Mouse (Mus musculus) CH12.LX (cell line): Measurements from ENCODE around the gene Coro7. TPM values are rescaled to one million over a fixed set of nuclear protein-coding genes. Genes with fewer than 3 reads are reported as not detected.

Experiments
- DNase-seq: peaks from one replicate; pipeline ENCODE4 v3.0.0-alpha.2; 2013; ENCODE audit errors: extremely low read depth
- H3K27ac ChIP-seq: 2 replicates; pipeline ENCODE4 v1.5.1; 2012; ENCODE audit warnings: low read depth, mild to moderate bottlenecking, control low read depth, moderate library complexity; ENCODE audit not compliant: insufficient read depth
- H3K27me3 ChIP-seq: replicated peaks from 2 replicates; pipeline ENCODE3; 2012; ENCODE audit warnings: inconsistent platforms
- H3K36me3 ChIP-seq, 2 experiments: replicated peaks in 1 of 2; 2 replicates each; pipeline versions ENCODE3 to v1.6.1; 2012; ENCODE audit warnings: inconsistent platforms in 1 of 2, low read length in 1 of 2, mild to moderate bottlenecking in 1 of 2, mixed read lengths in 1 of 2, moderate library complexity in 1 of 2; ENCODE audit not compliant: control insufficient read depth in 1 of 2, insufficient read depth in 1 of 2
- H3K4me1 ChIP-seq, 2 experiments: 2 replicates each; pipeline ENCODE4 v1.6.1; 2012; ENCODE audit warnings: inconsistent platforms in 1 of 2, moderate library complexity in 1 of 2; ENCODE audit not compliant: insufficient read depth in 2 of 2, control insufficient read depth in 1 of 2
- H3K4me2 ChIP-seq: 2 replicates; pipeline ENCODE4 v1.6.1; 2012; ENCODE audit warnings: low read depth, mild to moderate bottlenecking, control low read depth; ENCODE audit not compliant: poor library complexity, insufficient read depth, severe bottlenecking
- H3K4me3 ChIP-seq, 3 experiments: fragments of 150-350 bp in 1 of 3; sonication (generic) in 1 of 3; replicated peaks in 1 of 3; 2 replicates each; pipeline versions ENCODE3 to v1.5.1; 2011 to 2012; ENCODE audit warnings: low read depth in 2 of 3, low read length in 2 of 3, mild to moderate bottlenecking in 2 of 3, moderate library complexity in 2 of 3, control low read depth in 1 of 3, improper control_type of control experiment in 1 of 3, inconsistent platforms in 1 of 3, mixed read lengths in 1 of 3; ENCODE audit not compliant: poor library complexity in 1 of 3
- H3K79me2 ChIP-seq: replicated peaks from 2 replicates; pipeline ENCODE4 v1.6.1; 2012; ENCODE audit warnings: mild to moderate bottlenecking, moderate library complexity; ENCODE audit not compliant: control insufficient read depth, poor library complexity, insufficient read depth, severe bottlenecking; ENCODE audit errors: extremely low read depth
- H3K9ac ChIP-seq: 2 replicates; pipeline ENCODE4 v1.6.1; 2012; ENCODE audit warnings: low read depth, mild to moderate bottlenecking, control low read depth, moderate library complexity; ENCODE audit not compliant: insufficient read depth
- H3K9me3 ChIP-seq: replicated peaks from 2 replicates; pipeline ENCODE3; 2012; ENCODE audit warnings: low read length, inconsistent platforms, mixed read lengths
- BHLHE40 ChIP-seq: IDR thresholded peaks from 2 replicates; pipeline ENCODE4 v1.6.1; 2011; ENCODE audit warnings: mild to moderate bottlenecking, low read depth, low read length, improper control_type of control experiment
- CHD1 ChIP-seq: IDR thresholded peaks from 2 replicates; pipeline ENCODE4 v1.6.1; 2012; ENCODE audit warnings: low read depth, low read length, improper control_type of control experiment, inconsistent platforms
- CTCF ChIP-seq, 2 experiments: IDR thresholded peaks in 1 of 2; conservative IDR thresholded peaks in 1 of 2; 2 replicates each; pipeline ENCODE4 v1.5.1; 2011 to 2012; ENCODE audit warnings: low read depth in 2 of 2, low read length in 2 of 2, improper control_type of control experiment in 1 of 2, inconsistent platforms in 1 of 2, mild to moderate bottlenecking in 1 of 2, moderate library complexity in 1 of 2
- E2F4 ChIP-seq: IDR thresholded peaks from 2 replicates; pipeline ENCODE4 v1.6.1; 2011; ENCODE audit warnings: low read depth, low read length, improper control_type of control experiment; ENCODE audit not compliant: insufficient replicate concordance
- EP300 ChIP-seq: IDR thresholded peaks from 2 replicates; pipeline ENCODE4 v1.6.1; 2011; ENCODE audit warnings: low read length, improper control_type of control experiment
- ETS1 ChIP-seq: conservative IDR thresholded peaks from 2 replicates; pipeline ENCODE4 v1.6.1; 2012; ENCODE audit warnings: low read depth, mild to moderate bottlenecking, inconsistent platforms, low read length, improper control_type of control experiment, moderate library complexity
- GABPA ChIP-seq: IDR thresholded peaks from 2 replicates; pipeline ENCODE4 v1.6.1; 2012; ENCODE audit warnings: low read depth, low read length, improper control_type of control experiment, inconsistent platforms; ENCODE audit not compliant: insufficient replicate concordance
- JUND ChIP-seq: conservative IDR thresholded peaks from 2 replicates; pipeline ENCODE4 v1.6.1; 2011; ENCODE audit warnings: low read depth, low read length, improper control_type of control experiment
- KAT2A ChIP-seq: IDR thresholded peaks from 2 replicates; pipeline ENCODE4 v1.6.1; 2012; ENCODE audit warnings: low read length, improper control_type of control experiment, inconsistent platforms; ENCODE audit not compliant: insufficient replicate concordance
- MAFK ChIP-seq: IDR thresholded peaks from 2 replicates; pipeline ENCODE4 v1.6.1; 2011; ENCODE audit warnings: low read length, improper control_type of control experiment; ENCODE audit not compliant: insufficient replicate concordance
- MAZ ChIP-seq: IDR thresholded peaks from 2 replicates; pipeline ENCODE4 v1.6.1; 2012; ENCODE audit warnings: low read depth, mild to moderate bottlenecking, inconsistent platforms, low read length, improper control_type of control experiment, moderate library complexity
- MEF2A ChIP-seq: IDR thresholded peaks from 2 replicates; pipeline ENCODE4 v1.6.1; 2014; ENCODE audit warnings: low read depth, mild to moderate bottlenecking, inconsistent platforms, low read length, improper control_type of control experiment, borderline replicate concordance
- MXI1 ChIP-seq: IDR thresholded peaks from 2 replicates; pipeline ENCODE4 v1.6.1; 2011; ENCODE audit warnings: mild to moderate bottlenecking, low read depth, low read length, improper control_type of control experiment
- NELFE ChIP-seq: IDR thresholded peaks from 2 replicates; pipeline ENCODE4 v1.6.1; 2011; ENCODE audit warnings: low read depth, low read length, improper control_type of control experiment
- POLR2A ChIP-seq: IDR thresholded peaks from 2 replicates; pipeline ENCODE4 v1.6.1; 2011; ENCODE audit warnings: low read depth, mild to moderate bottlenecking, improper control_type of control experiment, low read length
- POLR2AphosphoS2 ChIP-seq: IDR thresholded peaks from 2 replicates; pipeline ENCODE4 v1.6.1; 2011; ENCODE audit warnings: low read depth, low read length, improper control_type of control experiment
- RAD21 ChIP-seq: IDR thresholded peaks from 2 replicates; pipeline ENCODE4 v1.6.1; 2011; ENCODE audit warnings: low read depth, mild to moderate bottlenecking, low read length, improper control_type of control experiment, moderate library complexity
- RCOR1 ChIP-seq: conservative IDR thresholded peaks from 2 replicates; pipeline ENCODE4 v1.6.1; 2012; ENCODE audit warnings: low read depth, mild to moderate bottlenecking, inconsistent platforms, low read length, improper control_type of control experiment
- SIN3A ChIP-seq: IDR thresholded peaks from 2 replicates; pipeline ENCODE4 v1.6.1; 2012; ENCODE audit warnings: low read length, improper control_type of control experiment, inconsistent platforms
- SMC3 ChIP-seq: IDR thresholded peaks from 2 replicates; pipeline ENCODE4 v1.6.1; 2011; ENCODE audit warnings: low read depth, low read length, improper control_type of control experiment
- TBP ChIP-seq: conservative IDR thresholded peaks from 2 replicates; pipeline ENCODE4 v1.6.1; 2011; ENCODE audit warnings: low read depth, low read length, improper control_type of control experiment
- UBTF ChIP-seq: IDR thresholded peaks from 2 replicates; pipeline ENCODE4 v1.6.1; 2012; ENCODE audit warnings: low read depth, mild to moderate bottlenecking, inconsistent platforms, low read length, improper control_type of control experiment, moderate library complexity
- USF1 ChIP-seq: IDR thresholded peaks from 2 replicates; pipeline ENCODE4 v1.6.1; 2014; ENCODE audit warnings: low read depth, mild to moderate bottlenecking, inconsistent platforms, low read length, improper control_type of control experiment
- USF2 ChIP-seq: conservative IDR thresholded peaks from 2 replicates; pipeline ENCODE4 v1.6.1; 2011; ENCODE audit warnings: low read depth, low read length, improper control_type of control experiment
- ZC3H11A ChIP-seq: IDR thresholded peaks from 2 replicates; pipeline ENCODE4 v1.6.1; 2012; ENCODE audit warnings: low read depth, mild to moderate bottlenecking, inconsistent platforms, low read length, improper control_type of control experiment
- ZNF384 ChIP-seq: IDR thresholded peaks from 2 replicates; pipeline ENCODE4 v1.6.1; 2012; ENCODE audit warnings: low read depth, low read length, improper control_type of control experiment, inconsistent platforms
- dilution Hi-C: fragments of 300-500 bp; cut with MboI; formaldehyde crosslinking; loops from 2 replicates; pipeline ENCODE4 v1.14.3; 2020; ENCODE audit warnings: low sequenced_read_pairs; ENCODE audit not compliant: extremely low pct_unique_long_range_greater_than_20kb, extremely low pct_ligation_motif_present
- in situ Hi-C: fragments of 300-500 bp; cut with MboI; formaldehyde crosslinking; loops from 3 replicates; pipeline ENCODE4 v1.14.3; 2019; ENCODE audit warnings: low sequenced_read_pairs, low pct_ligation_motif_present, low pct_unique_long_range_greater_than_20kb, mixed read lengths
- polyA plus RNA-seq: library from polyadenylated mRNA; unstranded; fragments of >175 nt; gene quantifications from 2 replicates; pipeline ENCODE4 v1.2.1, GENCODE M21; 2012; ENCODE audit warnings: low read depth; ENCODE audit not compliant: insufficient read length
- total RNA-seq, 2 experiments: library from RNA; depleted of rRNA; stranded (reverse); fragments of 300-350 nt in 1 of 2; fragments of >200 nt in 1 of 2; gene quantifications; 2 replicates each; pipeline ENCODE4 v1.2.3; 2012 to 2014

Gene Coro7
- total and polyA plus RNA-seq, 3 experiments, result 5.7 to 40.2 (median 20.0) TPM

GRCm38 (mm10) chr16:4711173-4711572 is 31.6 kb upstream of the Coro7 start:
- H3K36me3 ChIP-seq, result peaks cover 44 to 65% of the 10 kb centered on the region in 2 experiments
- H3K4me2 ChIP-seq, result no peak overlapping the region
- in situ Hi-C loops (no loop called here), dilution Hi-C loops (no loop called here)
- H3K4me1 ChIP-seq, result no peaks in the 10 kb centered on the region
- H3K27ac ChIP-seq, result no peak overlapping the region
- no peaks in the 10 kb centered on the region for H3K79me2 ChIP-seq
- no peak for TF ChIP-seq E2F4
- TF ChIP-seq ETS1, result no peak
- TF ChIP-seq MAFK, result no peak
- TF ChIP-seq SMC3, result no peak
- TF ChIP-seq POLR2A, result no peak
- no peak for TF ChIP-seq ZNF384
- TF ChIP-seq CTCF (conservative IDR thresholded peaks at IDR 0.05 in 1 of 2, IDR thresholded peaks at IDR 0.05 in 1 of 2; ENCODE audit: low read depth in 2 of 2, low read length in 2 of 2), result no peak
- no peak for TF ChIP-seq EP300
- TF ChIP-seq GABPA, result no peak
- TF ChIP-seq USF2, result no peak
- TF ChIP-seq UBTF, result no peak
- TF ChIP-seq TBP, result no peak
- TF ChIP-seq RCOR1, result no peak
- H3K27me3 ChIP-seq, result no peaks in the 10 kb centered on the region
- no peaks in the 10 kb centered on the region for H3K9me3 ChIP-seq
- no peak overlapping the region for H3K9ac ChIP-seq
- H3K4me3 ChIP-seq, result no peak overlapping the region
- DNase-seq, result no peak

GRCm38 (mm10) chr16:4705541-4705940 is 26.0 kb upstream of the Coro7 start:
- Histone ChIP-seq H3K27ac (no peak overlapping the region), H3K79me2 (no peaks in the 10 kb centered on the region), H3K27me3 (no peaks in the 10 kb centered on the region), H3K9ac (no peak overlapping the region), H3K4me3 (no peak overlapping the region), H3K9me3 (no peaks in the 10 kb centered on the region), H3K4me1 (peaks cover 3 to 6% of the 10 kb centered on the region in 2 experiments; a peak in 2 of 4 replicates), H3K4me2 (no peak overlapping the region), H3K36me3 (peaks cover 82 to 96% of the 10 kb centered on the region in 2 experiments)
- no peak for DNase-seq
- TF ChIP-seq POLR2AphosphoS2 (no peak), CTCF (conservative IDR thresholded peaks at IDR 0.05 in 1 of 2, IDR thresholded peaks at IDR 0.05 in 1 of 2; ENCODE audit: low read depth in 2 of 2, low read length in 2 of 2) (no peak), SIN3A (no peak), UBTF (no peak), KAT2A (no peak), JUND (no peak), RAD21 (no peak), NELFE (no peak), BHLHE40 (no peak), CHD1 (no peak), POLR2A (no peak), MEF2A (no peak), USF1 (no peak), ZC3H11A (no peak), GABPA (no peak), MAZ (no peak), MAFK (no peak), EP300 (no peak), MXI1 (no peak), RCOR1 (no peak)
- dilution Hi-C loops (no loop called here), in situ Hi-C loops (no loop called here)
